Mouse (Mus musculus) liver, adult 2 months (tissue): ENCODE data around the gene Meltf.

ENCODE experiments used
- CTCF ChIP-seq: fragments of 200-500 bp; IDR thresholded peaks from 2 replicates; pipeline ENCODE4 v1.5.1; 2011; ENCODE audit warnings: low read depth, low read length, control low read depth
- POLR2A ChIP-seq: fragments of 200-500 bp; IDR thresholded peaks from 2 replicates; pipeline ENCODE4 v1.6.1; 2011; ENCODE audit warnings: low read length, control low read depth; ENCODE audit not compliant: insufficient read depth; ENCODE audit errors: extremely low read depth

DNA sequence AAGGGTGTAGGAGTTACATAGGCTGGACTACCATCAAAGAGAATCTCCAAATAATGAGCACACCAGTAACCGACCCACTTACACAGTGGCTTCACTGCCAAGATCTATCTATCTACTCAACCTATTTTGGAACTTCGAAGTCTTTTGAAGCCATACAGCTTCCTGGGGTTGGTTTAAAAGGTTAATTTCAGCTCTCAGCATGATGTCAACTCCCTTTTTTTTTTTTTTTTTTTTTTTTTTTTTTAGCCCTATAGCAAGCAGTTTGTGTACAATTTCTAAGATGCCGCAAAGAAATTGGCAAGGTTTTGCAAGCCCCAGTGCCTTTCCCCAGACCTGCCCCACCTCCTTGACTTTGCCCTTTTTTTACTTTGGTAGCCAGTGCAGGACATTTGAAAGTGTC is 13.4 kb upstream of the Meltf start:
- TF ChIP-seq CTCF (no peak), POLR2A (no peak)
